Mouse (Mus musculus) myocyte (in vitro differentiated cells): ENCODE results near the gene Lrrc27. TPM values are rescaled to one million over a fixed set of nuclear protein-coding genes. Genes with fewer than 3 reads are reported as not detected.

Experiments
- H3K27me3 ChIP-seq: one replicate; pipeline ENCODE4 v1.6.1; 2011; ENCODE audit not compliant: control insufficient read depth, insufficient read depth, insufficient read length
- H3K36me3 ChIP-seq: one replicate; pipeline ENCODE4 v1.6.1; 2011; ENCODE audit not compliant: control insufficient read depth, insufficient read depth
- H3K4me2 ChIP-seq: one replicate; pipeline ENCODE4 v1.6.1; 2011; ENCODE audit warnings: low read depth, control low read depth
- H3K4me3 ChIP-seq: one replicate; pipeline ENCODE4 v1.5.1; 2011; ENCODE audit warnings: mild to moderate bottlenecking, control low read depth, moderate library complexity
- H3K79me2 ChIP-seq: one replicate; pipeline ENCODE4 v1.6.1; 2011; ENCODE audit not compliant: control insufficient read depth, insufficient read depth
- H3ac ChIP-seq: one replicate; pipeline ENCODE4 v1.6.1; 2011; ENCODE audit not compliant: control insufficient read depth, insufficient read length
- CEBPB ChIP-seq: IDR thresholded peaks from 2 replicates; pipeline ENCODE4 v1.6.1; 2011; ENCODE audit warnings: mild to moderate bottlenecking, moderate library complexity; ENCODE audit not compliant: poor library complexity, insufficient read depth, severe bottlenecking
- E2F4 ChIP-seq: IDR thresholded peaks from one replicate; pipeline ENCODE4 v1.6.1; 2011; ENCODE audit warnings: mild to moderate bottlenecking, control low read depth, moderate library complexity; ENCODE audit not compliant: insufficient read depth
- MAX ChIP-seq: IDR thresholded peaks from one replicate; pipeline ENCODE4 v1.6.1; 2011; ENCODE audit warnings: low read depth, mild to moderate bottlenecking, control low read depth
- MYOD1 ChIP-seq, 3 experiments: IDR thresholded peaks; one replicate each; pipeline ENCODE4 v1.6.1; 2011; ENCODE audit warnings: control low read depth in 2 of 3, low read depth in 2 of 3, mild to moderate bottlenecking in 2 of 3, moderate library complexity in 1 of 3; ENCODE audit not compliant: insufficient read length in 2 of 3, control insufficient read depth in 1 of 3
- MYOG ChIP-seq, 3 experiments: IDR thresholded peaks; one replicate each; pipeline ENCODE4 v1.6.1; 2011; ENCODE audit warnings: control low read depth in 2 of 3, low read depth in 2 of 3, mild to moderate bottlenecking in 2 of 3; ENCODE audit not compliant: insufficient read length in 2 of 3, control insufficient read depth in 1 of 3, insufficient read depth in 1 of 3
- POLR2A ChIP-seq: IDR thresholded peaks from one replicate; pipeline ENCODE4 v1.6.1; 2011; ENCODE audit warnings: low read depth, mild to moderate bottlenecking, control low read depth, moderate library complexity; ENCODE audit not compliant: insufficient read length
- POLR2AphosphoS2 ChIP-seq: IDR thresholded peaks from one replicate; pipeline ENCODE4 v1.6.1; 2011; ENCODE audit warnings: low read depth, control low read depth; ENCODE audit not compliant: insufficient read length
- REST ChIP-seq: IDR thresholded peaks from one replicate; pipeline ENCODE4 v1.6.1; 2011; ENCODE audit warnings: mild to moderate bottlenecking, control low read depth, moderate library complexity; ENCODE audit not compliant: insufficient read depth, insufficient read length
- SRF ChIP-seq: IDR thresholded peaks from one replicate; pipeline ENCODE4 v1.6.1; 2011; ENCODE audit warnings: low read depth; ENCODE audit not compliant: control insufficient read depth, insufficient read length
- TCF12 ChIP-seq: IDR thresholded peaks from one replicate; pipeline ENCODE4 v1.6.1; 2011; ENCODE audit warnings: mild to moderate bottlenecking, control low read depth; ENCODE audit not compliant: poor library complexity, insufficient read depth, severe bottlenecking
- TCF3 ChIP-seq: IDR thresholded peaks from one replicate; pipeline ENCODE4 v1.6.1; 2011; ENCODE audit warnings: low read depth, control low read depth; ENCODE audit not compliant: insufficient read length
- USF1 ChIP-seq: IDR thresholded peaks from one replicate; pipeline ENCODE4 v1.6.1; 2011; ENCODE audit warnings: low read depth, mild to moderate bottlenecking, control low read depth, moderate library complexity
- polyA plus RNA-seq: library from polyadenylated mRNA; unstranded; fragments of >200 nt; fragmentation: generic; extraction: Trizol; gene quantifications from one replicate; pipeline ENCODE4 v1.2.1, GENCODE M21; 2012; ENCODE audit warnings: missing spikeins

The Lrrc27 gene
- polyA plus RNA-seq, 1 experiment, result 7.9 TPM

GRCm38 (mm10) chr7:139230241-139230640 is 17.5 kb downstream of the Lrrc27 start:
- H3K27me3 ChIP-seq, result no peaks in the 10 kb centered on the region
- TF ChIP-seq MYOG (IDR thresholded peaks at IDR 0.05; ENCODE audit: control insufficient read depth in 1 of 3, insufficient read depth in 1 of 3, insufficient read length in 2 of 3, low read depth in 2 of 3), result no peak
- no peak for TF ChIP-seq E2F4
- no peak for TF ChIP-seq MAX
- TF ChIP-seq POLR2A, result no peak
- TF ChIP-seq MYOD1 (IDR thresholded peaks at IDR 0.05; ENCODE audit: control insufficient read depth in 1 of 3, insufficient read length in 2 of 3, low read depth in 2 of 3), result no peak
- TF ChIP-seq TCF12, result no peak
- no peak for TF ChIP-seq CEBPB
- no peak overlapping the region for H3K4me2 ChIP-seq
- no peak overlapping the region for H3K4me3 ChIP-seq
- no peak overlapping the region for H3ac ChIP-seq
- H3K79me2 ChIP-seq, result no peaks in the 10 kb centered on the region
- H3K36me3 ChIP-seq, result no peaks in the 10 kb centered on the region

DNA sequence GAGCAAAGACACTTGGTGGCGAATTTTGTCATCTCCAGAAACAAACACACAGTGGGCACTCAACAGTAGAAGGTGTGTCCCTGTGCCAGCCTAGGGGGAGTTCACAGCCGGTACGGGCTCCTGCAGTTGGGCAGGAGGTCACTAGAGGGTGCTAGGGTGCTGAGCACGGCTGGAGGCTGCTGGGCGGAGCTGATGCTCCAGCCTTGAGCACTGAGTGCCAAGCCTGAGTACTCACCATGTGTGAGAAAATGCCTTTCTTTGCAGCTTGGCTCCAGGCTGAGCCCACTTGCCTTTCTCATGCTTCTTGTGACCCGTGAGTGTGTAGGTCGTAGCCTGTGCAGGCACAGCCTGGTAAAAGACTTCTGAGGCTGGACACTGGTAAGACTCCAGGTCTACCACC is 20.9 kb downstream of the Lrrc27 start:
- peak overlapping the region; percentile 10 for H3K4me3 ChIP-seq
- no peaks in the 10 kb centered on the region for H3K79me2 ChIP-seq
- peak overlapping the region; percentile 81 for H3K4me2 ChIP-seq
- no peak overlapping the region for H3ac ChIP-seq
- H3K27me3 ChIP-seq, result no peaks in the 10 kb centered on the region
- peak in 1 of 3 experiments; percentile 37 for TF ChIP-seq MYOD1 (IDR thresholded peaks at IDR 0.05; ENCODE audit: control insufficient read depth in 1 of 3, insufficient read length in 2 of 3, low read depth in 2 of 3)
- TF ChIP-seq SRF, result no peak
- no peak for TF ChIP-seq USF1
- TF ChIP-seq POLR2AphosphoS2, result peak; percentile 51
- TF ChIP-seq POLR2A, result peak; percentile 70
- TF ChIP-seq MYOG (IDR thresholded peaks at IDR 0.05; ENCODE audit: control insufficient read depth in 1 of 3, insufficient read depth in 1 of 3, insufficient read length in 2 of 3, low read depth in 2 of 3), result peak in 1 of 3 experiments; percentile 60
- H3K36me3 ChIP-seq, result no peaks in the 10 kb centered on the region

GRCm38 (mm10) chr7:139234426-139235188 is 21.8 kb downstream of the Lrrc27 start:
- no peaks in the 10 kb centered on the region for H3K27me3 ChIP-seq
- TF ChIP-seq USF1, result peak; percentile 68
- peak in 1 of 3 experiments; percentile 39 for TF ChIP-seq MYOD1 (IDR thresholded peaks at IDR 0.05; ENCODE audit: control insufficient read depth in 1 of 3, insufficient read length in 2 of 3, low read depth in 2 of 3)
- peak in 1 of 3 experiments; percentile 52 for TF ChIP-seq MYOG (IDR thresholded peaks at IDR 0.05; ENCODE audit: control insufficient read depth in 1 of 3, insufficient read depth in 1 of 3, insufficient read length in 2 of 3, low read depth in 2 of 3)
- no peak for TF ChIP-seq TCF12
- no peak for TF ChIP-seq REST
- TF ChIP-seq POLR2A, result no peak
- TF ChIP-seq MAX, result no peak
- no peak for TF ChIP-seq E2F4
- no peak for TF ChIP-seq POLR2AphosphoS2
- TF ChIP-seq TCF3, result no peak
- TF ChIP-seq CEBPB, result no peak
- TF ChIP-seq SRF, result no peak
- no peaks in the 10 kb centered on the region for H3K36me3 ChIP-seq
- H3K4me3 ChIP-seq, result peak overlapping the region; percentile 10
- no peaks in the 10 kb centered on the region for H3K79me2 ChIP-seq
- H3K4me2 ChIP-seq, result peak overlapping the region; percentile 70
- H3ac ChIP-seq, result no peak overlapping the region

DNA sequence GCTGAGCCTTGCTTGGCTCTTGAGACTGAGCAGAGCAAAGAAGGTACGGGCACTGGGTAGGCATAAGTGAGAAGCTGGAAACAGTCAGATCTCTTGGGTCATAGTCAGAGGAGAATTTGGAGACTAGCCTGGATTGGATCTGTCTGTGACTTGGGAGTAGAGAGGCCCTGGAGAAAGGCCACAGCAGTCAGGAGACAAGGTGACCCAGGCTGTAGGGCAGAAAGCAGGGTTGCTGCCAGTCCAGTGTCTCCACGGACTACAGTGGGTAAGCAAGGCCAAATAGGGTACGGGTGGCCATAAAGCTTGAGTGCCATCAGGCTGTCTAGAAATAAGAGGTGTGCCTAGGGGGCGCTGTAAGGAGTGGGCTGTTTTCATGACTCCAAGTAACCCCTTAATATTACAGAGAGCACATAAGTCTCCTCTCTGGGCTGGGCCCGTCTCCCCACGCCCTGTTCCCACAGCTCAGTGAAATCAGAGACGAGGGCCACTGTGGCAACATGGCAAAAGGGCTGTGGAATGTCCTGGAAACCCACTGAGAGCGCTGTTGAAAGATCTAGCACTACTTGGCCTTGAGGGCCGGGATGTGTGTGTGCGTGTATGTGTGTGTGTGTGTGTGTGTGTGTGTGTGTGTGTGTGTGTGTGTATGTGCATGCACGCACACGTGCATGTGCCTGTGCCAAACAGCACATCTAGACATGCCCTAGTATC is 23.0 kb downstream of the Lrrc27 start:
- Histone ChIP-seq H3ac (no peak overlapping the region), H3K36me3 (no peaks in the 10 kb centered on the region), H3K4me3 (no peak overlapping the region), H3K79me2 (no peaks in the 10 kb centered on the region), H3K27me3 (no peaks in the 10 kb centered on the region), H3K4me2 (no peak overlapping the region)
- TF ChIP-seq SRF (no peak), TCF12 (no peak), POLR2A (no peak), REST (no peak), E2F4 (no peak), CEBPB (no peak), MYOG (IDR thresholded peaks at IDR 0.05; ENCODE audit: control insufficient read depth in 1 of 3, insufficient read depth in 1 of 3, insufficient read length in 2 of 3, low read depth in 2 of 3) (no peak), MYOD1 (IDR thresholded peaks at IDR 0.05; ENCODE audit: control insufficient read depth in 1 of 3, insufficient read length in 2 of 3, low read depth in 2 of 3) (no peak), MAX (no peak), TCF3 (no peak), USF1 (no peak), POLR2AphosphoS2 (no peak)
